In the genomic region with DNA sequence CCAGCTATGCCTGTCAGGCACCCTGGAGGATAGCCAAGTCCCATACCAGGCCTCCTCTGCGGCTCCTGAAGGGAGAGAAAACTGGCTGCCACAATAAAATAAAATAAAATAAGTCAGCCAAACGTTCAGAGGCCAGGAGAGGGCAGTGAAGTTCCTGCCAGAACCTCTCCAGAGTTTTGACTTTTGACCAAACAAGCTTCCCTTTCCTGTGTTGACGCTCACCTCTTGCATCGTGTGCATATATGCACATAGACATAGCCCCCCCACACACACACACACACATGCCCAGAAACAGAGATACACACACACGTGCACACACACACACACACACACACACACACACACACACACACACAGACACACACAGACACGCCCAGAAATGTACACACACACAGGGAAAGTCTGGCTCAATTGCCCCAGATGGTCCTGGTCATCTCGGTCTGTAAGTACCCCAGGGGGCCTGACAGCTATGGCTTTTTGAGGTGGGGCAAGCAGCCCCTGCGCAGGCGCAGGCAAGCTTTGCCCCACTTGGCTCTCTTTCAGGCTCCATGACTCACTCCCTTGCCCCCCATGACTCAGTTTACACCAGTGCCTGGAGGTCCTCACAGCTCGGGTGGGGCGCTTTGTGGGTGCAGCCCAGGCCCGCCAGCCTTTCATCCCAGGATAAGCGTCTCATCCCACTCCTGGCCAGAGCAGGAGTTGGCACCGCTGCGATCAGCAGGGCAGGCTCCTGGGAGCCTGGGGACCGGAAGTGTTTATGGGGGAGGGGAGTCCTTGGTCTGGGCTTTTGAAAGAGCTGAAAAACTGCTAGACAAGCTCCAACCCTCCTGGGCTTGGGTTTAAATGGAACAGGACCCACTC, we compare ENCODE assay signal across 8 mouse cellular contexts. TPM values are rescaled to one million over a fixed set of nuclear protein-coding genes. Genes with fewer than 3 reads are reported as not detected.
DNase-seq lines count a peak whose midpoint lies in the region; ATAC-seq and TF ChIP-seq lines count a peak whose summit lies in the region.

No protein-coding gene starts in this region.

- peak overlapping the region; percentile 79 for H3K4me2 ChIP-seq in heart, embryonic 11.5 days
- H3K4me2 ChIP-seq in kidney, embryonic 15.5 days, result peak overlapping the region; percentile 78

- peaks cover 9% of the 10 kb centered on the region; the same call in 1 of the 2 replicates for H3K4me1 ChIP-seq in spleen, adult 2 months (ENCODE audit: control insufficient read depth, insufficient read depth, insufficient read length)
- H3K4me1 ChIP-seq in heart, embryonic 11.5 days (ENCODE audit: control insufficient read depth, insufficient read depth, low read length), result peaks cover 9% of the 10 kb centered on the region
- H3K4me1 ChIP-seq in kidney, embryonic 15.5 days, result peaks cover 22% of the 10 kb centered on the region

- H3K36me3 ChIP-seq in spleen, adult 2 months (ENCODE audit: control insufficient read depth, insufficient read depth, low read length), result no peaks in the 10 kb centered on the region
- H3K36me3 ChIP-seq in heart, embryonic 11.5 days (ENCODE audit: control insufficient read depth, insufficient read depth, low read length), result no peaks in the 10 kb centered on the region
- no peaks in the 10 kb centered on the region for H3K36me3 ChIP-seq in kidney, embryonic 15.5 days
- H3K36me3 ChIP-seq in splenic B cell, adult 2 months (ENCODE audit: control insufficient read depth, insufficient read depth, low read length, poor library complexity, severe bottlenecking), result no peaks in the 10 kb centered on the region

- peak overlapping the region; percentile 83 for H3K27ac ChIP-seq in spleen, adult 2 months (ENCODE audit: insufficient read depth, low read length)
- peak overlapping the region; percentile 57 for H3K27ac ChIP-seq in heart, embryonic 11.5 days (ENCODE audit: low read depth, low read length)
- H3K27ac ChIP-seq in kidney, embryonic 15.5 days, result peak overlapping the region; percentile 82

- WGBS in spleen, adult 2 months, result 1% methylated on average over 16 of the region's 16 CpGs
- WGBS in heart, embryonic 11.5 days (ENCODE audit: insufficient replicate concordance), result 7% methylated on average over 16 of the region's 16 CpGs
- WGBS in kidney, embryonic 15.5 days, result 9% methylated on average over 16 of the region's 16 CpGs

- H3K9me3 ChIP-seq in heart, embryonic 11.5 days (replicated peaks; ENCODE audit: control insufficient read depth, low read length), result no peaks in the 10 kb centered on the region
- H3K9me3 ChIP-seq in kidney, embryonic 15.5 days (replicated peaks), result no peaks in the 10 kb centered on the region

- H3K4me3 ChIP-seq in spleen, adult 2 months (ENCODE audit: extremely low read depth, insufficient read depth, insufficient read length), result peak overlapping the region; percentile 62
- peak overlapping the region; percentile 40 for H3K4me3 ChIP-seq in heart, embryonic 11.5 days (ENCODE audit: low read depth, low read length)
- peak overlapping the region; percentile 41 for H3K4me3 ChIP-seq in kidney, embryonic 15.5 days (replicated peaks)

- DNase-seq in spleen, adult 2 months (ENCODE audit: low read depth in 1 of 2, low spot score in 2 of 2), result peak; percentile 35 to 54
- DNase-seq in spleen, postnatal 14 days (ENCODE audit: low spot score in 2 of 2), result no peak
- peak; percentile 40 to 60 for DNase-seq in cerebellum, postnatal 25 days
- DNase-seq in lung, postnatal 36 days, result peak; percentile 82
- DNase-seq in splenic B cell, adult 2 months (ENCODE audit: low read depth, low spot score), result peak; percentile 72
- no peak for DNase-seq in layer of hippocampus, postnatal 36 days

- peak; percentile 32; the same call in 1 of the 2 replicates for ATAC-seq in heart, embryonic 11.5 days (replicated peaks; ENCODE audit: insufficient number of reproducible peaks, low FRiP score, low TSS enrichment)
- peak; percentile 68 for ATAC-seq in kidney, embryonic 15.5 days (replicated peaks; ENCODE audit: low FRiP score)

- peak; percentile 39; the same call in 1 of the 2 replicates for TF ChIP-seq CTCF in spleen, adult 2 months (IDR thresholded peaks at IDR 0.05; ENCODE audit: extremely low read depth, insufficient read depth, insufficient read length, insufficient replicate concordance)

- no peaks in the 10 kb centered on the region for H3K27me3 ChIP-seq in spleen, adult 2 months (ENCODE audit: control insufficient read depth, insufficient read depth, low read length)
- no peaks in the 10 kb centered on the region for H3K27me3 ChIP-seq in heart, embryonic 11.5 days (ENCODE audit: control insufficient read depth, insufficient read depth, low read length)
- H3K27me3 ChIP-seq in kidney, embryonic 15.5 days, result no peaks in the 10 kb centered on the region
- H3K27me3 ChIP-seq in splenic B cell, adult 2 months (ENCODE audit: control insufficient read depth, insufficient read depth, low read length, poor library complexity, severe bottlenecking), result no peaks in the 10 kb centered on the region

- TF ChIP-seq POLR2A in spleen, adult 2 months (IDR thresholded peaks at IDR 0.05; ENCODE audit: low read depth, low read length), result no peak

- peak overlapping the region; percentile 67 for H3K9ac ChIP-seq in heart, embryonic 11.5 days (ENCODE audit: low read depth, low read length)
- H3K9ac ChIP-seq in kidney, embryonic 15.5 days, result peak overlapping the region; percentile 42

RNA-seq across cellular contexts. Expression of gene AI837181, which starts 8.3 kb away (rescaled TPM):
- 76.4 and 95.8 TPM in 2 replicates for polyA plus RNA-seq in spleen, adult 2 months (2012; rRNA removed)
- 23.8 and 27.4 TPM in 2 replicates for polyA plus RNA-seq in heart, embryonic 11.5 days (2014; fragmentation: Nextera tagmentation; extraction: Ambion mirVana)
- 54.2 and 59.0 TPM in 2 replicates for polyA plus RNA-seq in kidney, embryonic 15.5 days (2015; fragmentation: Nextera tagmentation; extraction: Ambion mirVana)
- total RNA-seq in layer of hippocampus, postnatal 36 days (2021), result 10 to 100 TPM; 66.4 to 69.8 TPM

RNA-seq across cellular contexts. Expression of gene Drap1, which starts 8.4 kb away (rescaled TPM):
- 59.6 and 75.8 TPM in 2 replicates for polyA plus RNA-seq in spleen, adult 2 months (2012; rRNA removed)
- 138 and 150 TPM in 2 replicates for polyA plus RNA-seq in heart, embryonic 11.5 days (2014; fragmentation: Nextera tagmentation; extraction: Ambion mirVana)
- polyA plus RNA-seq in kidney, embryonic 15.5 days (2015; fragmentation: Nextera tagmentation; extraction: Ambion mirVana), result 248 and 250 TPM in 2 replicates
- 100 to 1,000 TPM; 291 to 298 TPM for total RNA-seq in layer of hippocampus, postnatal 36 days (2021)

RNA-seq across cellular contexts. Expression of gene Fosl1, which starts 14.1 kb away (rescaled TPM):
- polyA plus RNA-seq in spleen, adult 2 months (2012; rRNA removed), result 0.04 and 0.40 TPM in 2 replicates
- polyA plus RNA-seq in heart, embryonic 11.5 days (2014; fragmentation: Nextera tagmentation; extraction: Ambion mirVana), result not detected in 2 replicates
- polyA plus RNA-seq in kidney, embryonic 15.5 days (2015; fragmentation: Nextera tagmentation; extraction: Ambion mirVana), result 0.39 TPM in 1 of 2 replicates, not detected in the other
- not detected for total RNA-seq in layer of hippocampus, postnatal 36 days (2021)

RNA-seq across cellular contexts. Expression of gene Ccdc85b, which starts 24.5 kb away (rescaled TPM):
- polyA plus RNA-seq in spleen, adult 2 months (2012; rRNA removed), result 5.3 and 6.8 TPM in 2 replicates
- 8.1 and 10.0 TPM in 2 replicates for polyA plus RNA-seq in heart, embryonic 11.5 days (2014; fragmentation: Nextera tagmentation; extraction: Ambion mirVana)
- 10.1 and 11.3 TPM in 2 replicates for polyA plus RNA-seq in kidney, embryonic 15.5 days (2015; fragmentation: Nextera tagmentation; extraction: Ambion mirVana)
- total RNA-seq in layer of hippocampus, postnatal 36 days (2021), result 10 to 100 TPM; 34.8 to 38.3 TPM

RNA-seq across cellular contexts. Expression of gene Fibp, which starts 27.2 kb away (rescaled TPM):
- polyA plus RNA-seq in spleen, adult 2 months (2012; rRNA removed), result 80.4 and 131 TPM in 2 replicates
- 73.6 and 79.8 TPM in 2 replicates for polyA plus RNA-seq in heart, embryonic 11.5 days (2014; fragmentation: Nextera tagmentation; extraction: Ambion mirVana)
- 119 and 128 TPM in 2 replicates for polyA plus RNA-seq in kidney, embryonic 15.5 days (2015; fragmentation: Nextera tagmentation; extraction: Ambion mirVana)
- total RNA-seq in layer of hippocampus, postnatal 36 days (2021), result 10 to 100 TPM; 85.5 to 86.3 TPM

Comparison
In these comparisons a context has a peak if more than half of its experiments do, and no peak if none do; other contexts are left out.
1. DNase-seq: peak in spleen, adult 2 months (2 of 2), cerebellum, postnatal 25 days (2 of 2), lung, postnatal 36 days (single experiment) and splenic B cell, adult 2 months (single experiment); none in spleen, postnatal 14 days (0 of 2) and layer of hippocampus, postnatal 36 days (0 of 2).
2. Peak in every context shown above with its lines, with median percentiles within 50 percentile points of each other: H3K27ac ChIP-seq and H3K4me3 ChIP-seq.